Mouse (Mus musculus) brown adipose tissue, adult 24 weeks (tissue): Measurements from ENCODE around the gene Sox6. TPM values are rescaled to one million over a fixed set of nuclear protein-coding genes. Genes with fewer than 3 reads are reported as not detected.

Experiments used
- H3K27ac ChIP-seq: fragments of 200-500 bp; replicated peaks from 2 replicates; pipeline ENCODE4 v1.5.1; 2012; ENCODE audit warnings: low read depth, mild to moderate bottlenecking, low read length
- H3K4me1 ChIP-seq: fragments of 200-500 bp; 2 replicates; pipeline ENCODE4 v1.6.1; 2012; ENCODE audit warnings: low read length, mixed read lengths; ENCODE audit not compliant: control insufficient read depth, insufficient read depth, insufficient read length
- H3K4me3 ChIP-seq: fragments of 200-500 bp; 2 replicates; pipeline ENCODE4 v1.5.1; 2012; ENCODE audit warnings: low read depth, mild to moderate bottlenecking, low read length, moderate library complexity; ENCODE audit not compliant: insufficient read depth
- polyA plus RNA-seq: library from polyadenylated mRNA; stranded (reverse); fragments of >200 nt; gene quantifications from 2 replicates; pipeline ENCODE4 v1.2.4, GENCODE M21; 2012; ENCODE audit not compliant: missing spikeins, insufficient read depth, insufficient read length

The Sox6 gene
- polyA plus RNA-seq, 1 experiment, result 24.8 TPM

- H3K27ac ChIP-seq, result no peak overlapping the region
- no peak overlapping the region for H3K4me3 ChIP-seq
- H3K4me1 ChIP-seq, result no peaks in the 10 kb centered on the region
Measured at GRCm38 (mm10) chr7:115489608-115490007, 549.0 kb downstream of the Sox6 start.

DNA sequence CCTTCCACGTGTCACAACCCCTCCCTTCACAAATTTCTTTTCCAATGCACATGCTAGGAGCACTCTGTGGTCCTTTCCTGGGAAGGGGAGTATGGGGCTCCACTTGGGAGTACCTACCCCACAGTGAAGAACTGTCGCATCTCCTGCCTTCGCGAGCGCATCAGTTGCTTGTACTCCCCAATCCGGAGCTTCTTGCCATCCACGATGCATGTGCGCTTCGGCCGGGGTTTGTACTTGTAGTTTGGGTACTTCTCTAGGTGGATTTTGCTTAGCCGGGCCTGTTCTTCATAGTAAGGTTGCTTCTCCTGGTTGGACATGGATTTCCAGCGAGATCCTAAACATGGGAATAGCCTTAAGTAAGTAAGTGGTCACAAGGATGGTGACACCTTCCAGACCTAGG is 552.2 kb downstream of the Sox6 start:
- Histone ChIP-seq H3K4me1 (no peaks in the 10 kb centered on the region), H3K4me3 (no peak overlapping the region), H3K27ac (no peak overlapping the region)

- H3K4me3 ChIP-seq, result no peak overlapping the region
- H3K4me1 ChIP-seq, result no peaks in the 10 kb centered on the region
- no peak overlapping the region for H3K27ac ChIP-seq
Measured at GRCm38 (mm10) chr7:115485664-115486409, 552.8 kb downstream of the Sox6 start.

GRCm38 (mm10) chr7:115477763-115478162 is 560.8 kb downstream of the Sox6 start:
- Histone ChIP-seq H3K27ac (no peak overlapping the region), H3K4me1 (peaks cover 8% of the 10 kb centered on the region), H3K4me3 (no peak overlapping the region)

GRCm38 (mm10) chr7:115476881-115477665 is 561.5 kb downstream of the Sox6 start:
- no peak overlapping the region for H3K27ac ChIP-seq
- no peak overlapping the region for H3K4me3 ChIP-seq
- H3K4me1 ChIP-seq, result peaks cover 11% of the 10 kb centered on the region

- Histone ChIP-seq H3K4me3 (no peak overlapping the region), H3K4me1 (peaks cover 11% of the 10 kb centered on the region), H3K27ac (no peak overlapping the region)
Measured at GRCm38 (mm10) chr7:115475176-115475575, 563.4 kb downstream of the Sox6 start.

DNA sequence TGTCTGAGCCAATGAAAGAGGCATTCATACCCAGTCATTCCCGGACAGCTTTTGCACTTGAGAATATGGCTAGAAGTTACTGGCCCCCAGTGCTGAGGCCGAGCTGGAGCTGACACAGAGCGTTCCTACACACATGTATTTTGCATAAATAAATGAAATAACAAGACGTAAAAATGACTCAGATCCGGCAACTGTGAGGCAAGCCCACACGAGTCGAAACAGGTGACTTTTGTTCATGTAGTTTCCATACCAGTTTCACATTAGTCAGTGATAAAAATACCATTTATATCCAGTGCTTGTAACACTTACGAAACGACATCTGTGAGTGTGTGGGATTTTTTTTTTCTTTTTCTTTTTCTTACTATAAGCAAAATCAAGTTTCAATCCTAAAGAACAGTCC is 564.5 kb downstream of the Sox6 start:
- H3K27ac ChIP-seq, result no peak overlapping the region
- H3K4me3 ChIP-seq, result no peak overlapping the region
- H3K4me1 ChIP-seq, result peaks cover 11% of the 10 kb centered on the region

DNA sequence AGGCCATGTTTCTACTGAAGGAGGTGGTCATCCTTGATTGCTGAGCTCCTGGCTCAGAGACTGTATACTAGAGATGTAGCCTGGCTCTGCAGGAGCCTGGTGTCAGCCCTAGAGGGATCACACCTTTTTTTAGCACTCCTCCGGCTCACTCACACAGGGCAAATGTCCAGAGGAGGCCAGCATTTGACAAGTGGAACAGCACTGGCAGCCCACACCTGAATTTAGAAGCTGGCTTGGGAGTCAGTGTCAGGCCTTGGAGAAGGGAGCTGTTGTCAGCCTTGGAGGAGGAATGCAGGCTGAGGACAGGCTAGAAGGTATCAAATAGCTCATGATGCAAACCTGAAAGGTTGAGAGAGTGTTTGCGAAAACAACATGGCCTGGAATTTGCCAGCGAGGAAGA is 565.7 kb downstream of the Sox6 start:
- peaks cover 11% of the 10 kb centered on the region for H3K4me1 ChIP-seq
- H3K27ac ChIP-seq, result no peak overlapping the region
- H3K4me3 ChIP-seq, result no peak overlapping the region

DNA sequence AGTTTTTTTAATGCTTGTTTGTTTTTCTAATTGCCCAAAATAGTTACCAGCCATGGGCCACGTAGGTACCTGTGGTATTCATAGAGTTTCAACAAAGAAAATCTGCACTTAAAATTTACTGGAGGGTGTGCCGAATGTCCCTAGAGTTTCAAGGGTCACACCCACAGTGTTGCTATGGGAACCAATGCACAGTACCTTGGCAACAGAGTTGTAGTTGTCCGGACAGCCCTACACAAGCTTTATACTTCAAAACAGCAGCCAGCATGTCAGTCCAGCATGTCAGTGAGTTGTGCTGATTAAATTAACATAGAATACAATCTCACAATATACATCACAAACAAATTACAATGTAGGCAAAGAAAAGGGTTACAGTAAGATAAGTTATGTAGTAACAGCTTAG is 567.1 kb downstream of the Sox6 start:
- no peak overlapping the region for H3K27ac ChIP-seq
- peaks cover 11% of the 10 kb centered on the region for H3K4me1 ChIP-seq
- H3K4me3 ChIP-seq, result no peak overlapping the region

DNA sequence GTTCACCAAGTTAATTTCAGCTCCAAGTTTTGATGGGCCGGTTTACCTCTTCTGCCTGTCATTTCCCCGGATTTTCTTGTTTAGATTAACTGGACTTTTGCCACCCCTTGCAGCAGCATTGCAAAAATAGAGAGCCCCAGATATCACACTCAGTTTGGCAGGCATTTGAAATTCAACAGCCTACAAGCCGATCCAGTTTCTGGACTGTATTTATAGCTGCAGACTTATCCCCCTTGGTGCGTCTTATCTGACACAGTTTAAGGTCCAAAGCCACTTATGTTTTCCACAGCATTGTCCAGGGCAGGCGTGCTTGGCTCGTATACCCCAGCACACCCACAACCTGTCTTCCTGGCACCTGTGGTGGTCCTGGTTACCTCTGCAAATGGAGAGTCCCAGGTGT is 571.8 kb downstream of the Sox6 start:
- H3K27ac ChIP-seq, result no peak overlapping the region
- H3K4me3 ChIP-seq, result no peak overlapping the region

GRCm38 (mm10) chr7:115463367-115463766 is 575.2 kb downstream of the Sox6 start:
- H3K27ac ChIP-seq, result no peak overlapping the region
- H3K4me1 ChIP-seq, result no peaks in the 10 kb centered on the region
- no peak overlapping the region for H3K4me3 ChIP-seq

More for the DNA sequence above, 571.8 kb downstream of the Sox6 start:
- no peaks in the 10 kb centered on the region for H3K4me1 ChIP-seq

- Histone ChIP-seq H3K4me3 (no peak overlapping the region), H3K4me1 (no peaks in the 10 kb centered on the region), H3K27ac (no peak overlapping the region)
Measured at GRCm38 (mm10) chr7:115462276-115462675, 576.3 kb downstream of the Sox6 start.

DNA sequence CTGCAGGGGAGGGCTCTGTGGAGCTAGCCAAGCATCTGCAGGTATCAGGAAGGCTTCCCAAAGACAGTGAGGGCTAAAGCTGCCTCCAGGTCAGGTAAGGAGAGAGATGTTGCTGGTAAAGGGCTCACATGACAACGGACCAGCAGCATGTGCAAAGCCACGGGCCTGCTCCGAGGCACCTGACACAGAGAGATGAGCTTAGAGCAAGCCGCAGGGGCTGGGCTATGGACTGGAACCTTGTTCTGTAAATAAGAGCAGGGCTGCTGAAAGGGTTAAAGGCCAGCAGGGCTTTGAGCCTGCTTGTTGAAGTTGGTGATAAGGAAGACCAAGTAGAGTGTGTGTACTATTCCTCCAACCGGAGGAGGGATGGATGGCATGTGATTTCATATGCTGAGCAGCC is 583.6 kb downstream of the Sox6 start:
- Histone ChIP-seq H3K4me3 (no peak overlapping the region), H3K4me1 (no peaks in the 10 kb centered on the region), H3K27ac (no peak overlapping the region)

GRCm38 (mm10) chr7:115453713-115454073 is 584.9 kb downstream of the Sox6 start:
- Histone ChIP-seq H3K4me3 (0 out of 2 replicates have a peak overlapping the region, but pooled peaks have one; percentile 14), H3K4me1 (no peaks in the 10 kb centered on the region), H3K27ac (no peak overlapping the region)

- no peaks in the 10 kb centered on the region for H3K4me1 ChIP-seq
- no peak overlapping the region for H3K27ac ChIP-seq
- H3K4me3 ChIP-seq, result 0 out of 2 replicates have a peak overlapping the region, but pooled peaks have one; percentile 14
Measured at GRCm38 (mm10) chr7:115453042-115453712, 585.4 kb downstream of the Sox6 start.
